Mouse (Mus musculus) skeletal muscle tissue, postnatal 0 days (tissue): ENCODE measurements around the gene S100a1. TPM values are rescaled to one million over a fixed set of nuclear protein-coding genes. Genes with fewer than 3 reads are reported as not detected.

Experiments used
- polyA plus RNA-seq: library from polyadenylated mRNA; unstranded; fragments of >200 nt; fragmentation: Nextera tagmentation; extraction: Ambion mirVana; gene quantifications from 2 replicates; pipeline ENCODE4 v1.2.1, GENCODE M21; 2015

The S100a1 gene
- polyA plus RNA-seq, result 49.4 and 84.8 TPM in 2 replicates

GRCm38 (mm10) chr3:90513796-90514590 is at the start of gene S100a1, which contains the start of gene S100a13:
S100a1 (minus strand) TSS chr3:90514392.
S100a13 (plus strand) TSS chr3:90514435.

GRCm38 (mm10) chr3:90560008-90560628 is 45.9 kb upstream of the S100a1 start, which contains the start of gene S100a3:
S100a3 (plus strand) TSS chr3:90560578.

GRCm38 (mm10) chr3:90537141-90537904 is 23.1 kb upstream of the S100a1 start, which contains the start of gene S100a16:
S100a16 (plus strand) TSS chr3:90537254.

GRCm38 (mm10) chr3:90526580-90526979 is 12.4 kb upstream of the S100a1 start, which contains the start of gene S100a14:
S100a14 (plus strand) TSS chr3:90526856.

DNA sequence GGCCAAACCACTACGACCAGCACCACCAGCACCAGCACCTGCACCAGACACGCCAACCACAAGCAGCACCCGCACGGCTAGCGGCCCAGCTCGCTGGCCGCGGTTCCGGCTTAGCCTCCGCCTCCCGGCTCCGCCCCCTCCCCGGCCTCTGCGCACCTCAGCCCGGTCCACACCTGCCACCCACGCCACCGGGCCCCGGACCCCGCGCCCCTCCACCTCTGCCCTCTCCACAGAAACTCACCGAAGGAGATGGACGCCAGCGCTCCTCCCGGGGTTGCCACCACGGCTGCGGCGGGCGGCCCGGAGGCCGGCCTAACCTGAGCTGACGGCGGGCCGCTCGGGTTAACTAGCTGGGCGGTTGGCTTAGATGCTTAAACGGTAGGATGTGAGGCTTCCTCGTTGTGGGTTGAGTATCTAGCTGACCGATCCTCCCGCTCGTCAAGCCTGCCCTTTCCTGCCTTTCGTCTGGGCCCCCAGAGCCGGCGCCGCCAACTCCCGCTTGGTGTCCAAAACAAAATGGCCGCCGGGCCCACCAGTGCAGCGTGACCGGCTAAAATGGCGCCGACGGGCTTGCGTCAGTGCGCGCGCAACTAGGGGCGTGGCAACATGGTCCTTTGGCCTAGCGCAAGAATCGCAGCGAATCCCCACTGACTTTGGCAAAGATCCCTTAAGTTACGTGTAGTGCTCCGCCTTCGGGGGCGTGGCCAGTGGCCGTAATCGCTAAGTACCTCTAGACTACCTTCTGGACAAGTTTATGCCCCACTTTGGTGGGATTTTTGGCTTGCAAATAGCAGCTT is 5.0 kb downstream of the S100a1 start, which contains the start of gene Chtop:
Chtop (minus strand) TSS at position 549 of the 797 bp plus-strand sequence.

DNA sequence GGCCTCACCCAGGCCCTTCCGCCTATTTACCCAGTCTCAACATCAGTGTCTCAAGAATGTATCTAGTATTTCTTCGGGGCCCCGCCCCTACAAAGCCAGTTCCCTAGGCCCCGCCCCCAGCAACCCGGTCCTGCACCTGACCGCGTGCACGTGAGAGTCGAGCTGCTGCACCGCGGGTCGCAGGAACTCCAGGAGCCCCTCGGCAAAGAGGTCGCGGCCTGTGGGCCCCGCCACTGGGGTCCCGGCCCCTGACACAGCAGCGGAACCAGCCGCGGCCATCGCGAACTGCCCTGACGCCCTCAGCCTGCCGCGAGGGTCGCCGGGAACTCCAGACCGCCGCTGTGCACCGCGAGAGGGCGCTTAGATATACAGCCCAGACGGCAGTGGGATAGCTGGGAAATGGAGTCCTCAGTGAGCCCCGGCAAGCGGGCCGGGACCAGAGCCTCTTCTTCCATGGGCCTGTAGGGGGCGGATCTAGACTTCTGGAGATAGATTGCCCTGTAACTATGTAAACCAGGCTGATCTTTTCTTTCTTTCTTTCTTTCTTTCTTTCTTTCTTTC is 23.4 kb downstream of the S100a1 start, which contains the start of gene Snapin:
Snapin (minus strand) TSS at position 338 of the 561 bp plus-strand sequence.

DNA sequence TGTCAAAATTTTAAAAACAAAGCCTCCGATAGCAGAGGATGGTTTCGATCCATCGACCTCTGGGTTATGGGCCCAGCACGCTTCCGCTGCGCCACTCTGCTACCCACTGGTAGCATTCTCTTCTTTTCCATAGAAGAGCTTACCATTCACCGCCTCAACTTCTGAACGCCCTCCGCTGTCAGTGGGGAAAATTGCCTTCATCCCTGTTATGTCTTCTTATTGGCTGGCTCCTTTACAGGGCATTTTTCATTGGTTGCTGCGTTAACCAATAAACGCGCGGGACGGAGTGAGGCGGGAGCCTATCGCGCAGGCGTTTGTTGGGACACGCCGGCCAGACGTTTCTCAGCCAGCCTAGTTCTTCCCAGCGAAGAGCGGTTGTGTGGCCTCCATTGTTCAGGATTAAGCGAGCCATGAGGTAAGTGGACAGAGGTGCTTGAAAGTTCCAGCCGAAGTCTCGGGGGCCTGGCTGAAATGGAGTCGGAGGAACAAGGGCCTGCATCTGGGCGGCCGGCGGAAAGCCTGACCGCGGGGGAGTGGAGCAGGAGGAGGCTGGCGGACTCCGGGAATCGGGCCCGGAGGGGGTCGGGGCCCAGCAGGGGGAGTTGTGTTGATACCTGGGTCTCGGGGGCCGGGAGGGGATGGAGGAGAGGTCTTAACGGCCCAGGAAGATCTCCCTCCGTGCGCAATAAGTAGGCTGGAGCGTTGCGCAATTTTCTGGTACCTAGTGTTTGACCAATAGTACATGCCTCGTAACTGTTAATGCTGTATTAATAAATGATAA is 38.2 kb downstream of the S100a1 start, which contains the start of gene Ilf2:
Ilf2 (plus strand) TSS at position 296 of the 781 bp plus-strand sequence.

DNA sequence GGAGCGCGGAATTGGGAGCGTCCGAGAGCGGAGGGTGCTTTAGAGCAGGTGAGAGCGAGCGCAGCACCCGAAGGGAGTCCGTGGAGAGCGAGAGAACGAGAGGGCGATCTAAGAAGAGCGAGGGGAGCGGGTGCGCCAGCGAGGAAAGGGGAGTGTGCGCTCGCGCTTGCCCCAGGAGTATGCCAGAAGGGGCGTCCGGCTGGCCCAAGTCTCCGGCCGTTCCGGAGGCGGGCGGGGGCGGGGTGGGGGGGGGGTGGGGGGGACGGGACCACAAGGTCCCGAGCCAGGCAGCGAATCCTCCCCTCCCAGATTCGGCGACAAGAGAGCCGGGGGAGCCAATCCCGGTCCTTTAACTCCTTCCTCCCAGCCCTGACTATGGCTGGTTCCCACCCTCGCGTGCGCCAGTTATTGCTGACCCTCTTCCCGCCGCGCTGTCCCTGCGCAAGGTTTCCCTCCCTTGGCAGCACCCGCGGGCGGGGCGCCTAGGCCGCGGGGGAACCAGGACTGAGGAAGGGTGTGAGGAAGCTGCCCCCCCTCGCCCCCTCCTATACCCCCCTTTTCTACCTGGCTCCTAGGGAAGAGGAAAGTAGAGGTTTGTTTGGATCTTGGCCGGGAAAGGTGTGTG is 48.4 kb downstream of the S100a1 start, which contains the start of gene Npr1:
Npr1 (minus strand) TSS at position 181 of the 625 bp plus-strand sequence.

Other genes starting within 250 kb of the S100a1 start
- 5.1 and 5.5 TPM in 2 replicates for gene Dennd4b, start 249.2 kb downstream of the S100a1 start, polyA plus RNA-seq
- 5.7 and 6.3 TPM in 2 replicates for gene Gatad2b, start 221.2 kb downstream of the S100a1 start, polyA plus RNA-seq
- gene Slc27a3, start 124.5 kb downstream of the S100a1 start, polyA plus RNA-seq, result 2.9 and 4.0 TPM in 2 replicates
- gene Ints3, start 80.8 kb downstream of the S100a1 start, polyA plus RNA-seq, result 9.1 and 9.9 TPM in 2 replicates
- 7.6 and 8.8 TPM in 2 replicates for gene Npr1, start 48.5 kb downstream of the S100a1 start, polyA plus RNA-seq
- 58.2 and 62.9 TPM in 2 replicates for gene Ilf2, start 38.3 kb downstream of the S100a1 start, polyA plus RNA-seq
- gene Snapin, start 23.4 kb downstream of the S100a1 start, polyA plus RNA-seq, result 118 and 120 TPM in 2 replicates
- 66.7 and 74.5 TPM in 2 replicates for gene Chtop, start 4.9 kb downstream of the S100a1 start, polyA plus RNA-seq
- 55.8 and 71.4 TPM in 2 replicates for gene S100a13, start within 50 bp of the S100a1 start, polyA plus RNA-seq
- gene S100a14, start 12.5 kb upstream of the S100a1 start, polyA plus RNA-seq, result 4.5 TPM in 1 of 2 replicates, not detected in the other
- gene S100a16, start 22.9 kb upstream of the S100a1 start, polyA plus RNA-seq, result 130 and 181 TPM in 2 replicates
- 1.2 TPM in 2 replicates for gene S100a3, start 46.2 kb upstream of the S100a1 start, polyA plus RNA-seq
- not detected in 2 replicates for gene S100a2, start 75.9 kb upstream of the S100a1 start, polyA plus RNA-seq
- not detected in 2 replicates for gene Gm42674, start 87.5 kb upstream of the S100a1 start, polyA plus RNA-seq
- gene S100a4, start 89.4 kb upstream of the S100a1 start, polyA plus RNA-seq, result 14.1 and 14.6 TPM in 2 replicates
- gene S100a5, start 94.1 kb upstream of the S100a1 start, polyA plus RNA-seq, result not detected in 2 replicates
- 205 and 259 TPM in 2 replicates for gene S100a6, start 98.5 kb upstream of the S100a1 start, polyA plus RNA-seq
- gene S100a7a, start 139.6 kb upstream of the S100a1 start, polyA plus RNA-seq, result not detected in 2 replicates
- 18.5 and 28.7 TPM in 2 replicates for gene S100a8, start 154.6 kb upstream of the S100a1 start, polyA plus RNA-seq
- gene S100a9, start 181.3 kb upstream of the S100a1 start, polyA plus RNA-seq, result 8.7 and 17.2 TPM in 2 replicates
- 0.15 TPM in 1 of 2 replicates, not detected in the other for gene Pglyrp4, start 212.5 kb upstream of the S100a1 start, polyA plus RNA-seq